Mouse (Mus musculus) small intestine, adult 2 months (tissue): ENCODE measurements around the gene Setd6. TPM values are rescaled to one million over a fixed set of nuclear protein-coding genes. Genes with fewer than 3 reads are reported as not detected.

Experiments
- H3K27ac ChIP-seq: fragments of 200-500 bp; 2 replicates; pipeline ENCODE4 v1.5.1; 2012; ENCODE audit warnings: low read depth, low read length, control low read depth, inconsistent platforms; ENCODE audit not compliant: insufficient read depth
- H3K27me3 ChIP-seq: fragments of 200-500 bp; 2 replicates; pipeline ENCODE4 v1.6.1; 2012; ENCODE audit warnings: mild to moderate bottlenecking, moderate library complexity, low read length, inconsistent platforms; ENCODE audit not compliant: control insufficient read depth, insufficient read depth
- H3K36me3 ChIP-seq: fragments of 200-500 bp; 2 replicates; pipeline ENCODE4 v1.6.1; 2012; ENCODE audit warnings: mild to moderate bottlenecking, low read length, control low read depth, inconsistent platforms; ENCODE audit not compliant: control insufficient read depth, insufficient read depth
- H3K4me1 ChIP-seq: fragments of 200-500 bp; 2 replicates; pipeline ENCODE4 v1.6.1; 2012; ENCODE audit warnings: low read length, inconsistent platforms, mixed read lengths; ENCODE audit not compliant: control insufficient read depth, insufficient read depth, insufficient read length
- H3K4me3 ChIP-seq: fragments of 200-500 bp; 2 replicates; pipeline ENCODE4 v1.5.1; 2012; ENCODE audit warnings: low read depth, mild to moderate bottlenecking, control low read depth, inconsistent platforms, low read length, moderate library complexity
- CTCF ChIP-seq: fragments of 200-500 bp; IDR thresholded peaks from 2 replicates; pipeline ENCODE4 v1.5.1; 2012; ENCODE audit warnings: low read depth, mild to moderate bottlenecking, control low read depth, inconsistent platforms, low read length, moderate library complexity, mixed read lengths; ENCODE audit not compliant: insufficient replicate concordance, insufficient read length; ENCODE audit errors: extremely low read depth
- POLR2A ChIP-seq: fragments of 200-500 bp; IDR thresholded peaks from 2 replicates; pipeline ENCODE4 v1.6.1; 2012; ENCODE audit warnings: low read depth, mild to moderate bottlenecking, control low read depth, inconsistent platforms, low read length, moderate library complexity
- WGBS: fragments of 180-500 bp; shearing (Covaris S2); methylation state at CpG from one replicate; pipeline ENCODE4 v1.1.7; 2018; 5-methylcytosine and 5-hydroxymethylcytosine counted together
- polyA plus RNA-seq: library from polyadenylated mRNA; depleted of rRNA; stranded (reverse); fragments of >200 nt; gene quantifications from 2 replicates; pipeline ENCODE4 v1.2.3, GENCODE M21; 2012; rRNA removed

Setd6 gene
- polyA plus RNA-seq, 1 experiment = 4.0 TPM

DNA sequence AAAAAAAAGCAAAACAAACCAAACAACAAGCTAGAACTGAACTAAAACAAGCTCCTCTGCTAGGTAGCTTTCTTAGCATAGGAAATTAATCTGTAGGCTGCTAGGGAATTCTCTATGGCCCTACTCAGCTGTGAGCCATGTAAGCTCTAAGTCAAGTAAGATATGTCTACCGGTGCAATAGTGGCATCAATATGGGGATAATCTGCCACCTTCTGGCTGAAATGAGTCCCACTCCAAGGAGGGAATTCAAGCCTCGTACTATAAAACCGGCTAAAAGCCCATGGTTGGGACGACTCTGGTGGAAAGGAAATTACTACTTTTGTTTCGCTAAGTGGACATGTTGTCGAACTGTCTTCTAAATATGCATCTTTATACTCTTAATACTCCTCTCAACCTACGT, 22.9 kb downstream of the Setd6 start:
- WGBS = 68% methylated on average over 7 of the region's 7 CpGs
- TF ChIP-seq POLR2A (no peak), CTCF (no peak)
- peaks cover 75% of the 10 kb centered on the region for H3K36me3 ChIP-seq

DNA sequence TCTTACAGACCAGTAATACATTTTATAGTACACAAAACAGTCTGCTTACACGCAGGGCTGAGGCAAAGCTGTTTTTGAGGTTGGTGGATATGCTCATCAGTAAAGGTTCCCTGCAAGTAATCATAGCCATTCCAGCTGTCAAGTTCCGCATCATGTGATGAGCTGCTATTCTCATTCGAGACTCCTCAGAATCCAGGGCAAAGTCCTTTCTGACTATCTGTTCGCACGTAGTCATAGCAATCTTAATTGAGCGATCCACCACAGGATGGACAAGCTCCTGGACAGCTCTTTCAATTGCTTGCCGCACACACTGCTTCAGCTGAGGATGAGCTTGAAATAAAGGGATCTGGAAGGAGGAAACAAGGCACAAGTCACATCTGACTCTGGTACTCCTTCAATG, 26.1 kb downstream of the Setd6 start:
- peaks cover 76% of the 10 kb centered on the region for H3K36me3 ChIP-seq
- WGBS = 69% methylated on average over 7 of the region's 7 CpGs
- no peak overlapping the region for H3K4me3 ChIP-seq
- H3K4me1 ChIP-seq = no peaks in the 10 kb centered on the region
- TF ChIP-seq CTCF = no peak
- no peak for TF ChIP-seq POLR2A
- no peaks in the 10 kb centered on the region for H3K27me3 ChIP-seq
- H3K27ac ChIP-seq = no peak overlapping the region

More for the DNA sequence above, 22.9 kb downstream of the Setd6 start:
- H3K27me3 ChIP-seq = no peaks in the 10 kb centered on the region
- H3K4me3 ChIP-seq = no peak overlapping the region
- H3K4me1 ChIP-seq = no peaks in the 10 kb centered on the region
- H3K27ac ChIP-seq = no peak overlapping the region

- Histone ChIP-seq H3K27ac (no peak overlapping the region), H3K4me1 (no peaks in the 10 kb centered on the region), H3K36me3 (peaks cover 69% of the 10 kb centered on the region), H3K4me3 (no peak overlapping the region), H3K27me3 (no peaks in the 10 kb centered on the region)
- WGBS = 86% methylated on average over 4 of the region's 4 CpGs
- TF ChIP-seq CTCF = no peak
- no peak for TF ChIP-seq POLR2A
Observed at GRCm38 (mm10) chr8:95748028-95748427, 32.3 kb downstream of the Setd6 start.

- WGBS = 97% methylated on average over 1 of the region's 1 CpGs
- Histone ChIP-seq H3K27ac (no peak overlapping the region), H3K4me1 (no peaks in the 10 kb centered on the region), H3K36me3 (peaks cover 66% of the 10 kb centered on the region), H3K27me3 (no peaks in the 10 kb centered on the region), H3K4me3 (no peak overlapping the region)
- TF ChIP-seq POLR2A (no peak), CTCF (no peak)
Observed at GRCm38 (mm10) chr8:95751924-95752323, 36.2 kb downstream of the Setd6 start.

- H3K27me3 ChIP-seq = no peaks in the 10 kb centered on the region
- peaks cover 57% of the 10 kb centered on the region for H3K36me3 ChIP-seq
- H3K4me1 ChIP-seq = no peaks in the 10 kb centered on the region
- 32% methylated on average over 6 of the region's 6 CpGs for WGBS
- no peak overlapping the region for H3K4me3 ChIP-seq
- H3K27ac ChIP-seq = no peak overlapping the region
- TF ChIP-seq CTCF = no peak
- TF ChIP-seq POLR2A = no peak
Observed at GRCm38 (mm10) chr8:95760323-95760722, 44.6 kb downstream of the Setd6 start.

- TF ChIP-seq CTCF (no peak), POLR2A (no peak)
- Histone ChIP-seq H3K4me3 (no peak overlapping the region), H3K27ac (no peak overlapping the region), H3K27me3 (no peaks in the 10 kb centered on the region), H3K36me3 (peaks cover 61% of the 10 kb centered on the region), H3K4me1 (no peaks in the 10 kb centered on the region)
- WGBS = 84% methylated on average over 1 of the region's 1 CpGs
Observed at GRCm38 (mm10) chr8:95764133-95764532, 48.5 kb downstream of the Setd6 start.

Other genes with a start within 250 kb of the Setd6 start
- gene Csnk2a2, start 225.8 kb upstream of the Setd6 start, polyA plus RNA-seq = 6.0 and 8.2 TPM in 2 replicates
- gene Ccdc113, start 181.8 kb upstream of the Setd6 start, polyA plus RNA-seq = not detected in 2 replicates
- not detected in 2 replicates for gene Prss54, start 139.5 kb upstream of the Setd6 start, polyA plus RNA-seq
- 0.34 and 0.61 TPM in 2 replicates for gene Gins3, start 82.4 kb upstream of the Setd6 start, polyA plus RNA-seq
- 10.2 and 12.1 TPM in 2 replicates for gene Ndrg4, start 38.9 kb upstream of the Setd6 start, polyA plus RNA-seq
- gene Cnot1, start 91.6 kb downstream of the Setd6 start, polyA plus RNA-seq = 38.7 and 63.2 TPM in 2 replicates
- 15.5 and 30.4 TPM in 2 replicates for gene Sap18b, start 109.5 kb downstream of the Setd6 start, polyA plus RNA-seq
- 9.4 and 14.9 TPM in 2 replicates for gene Slc38a7, start 137.7 kb downstream of the Setd6 start, polyA plus RNA-seq
- gene Got2, start 172.7 kb downstream of the Setd6 start, polyA plus RNA-seq = 26.3 and 31.9 TPM in 2 replicates